Mouse (Mus musculus): Measurements from ENCODE around the gene App. TPM values are rescaled to one million over a fixed set of nuclear protein-coding genes. Genes with fewer than 3 reads are reported as not detected.

The App gene
- polyA plus RNA-seq, 1 experiment from 2014 or later: 225 TPM

- H3K4me2 ChIP-seq (replicated peaks; ENCODE audit: low read depth, low read length): no peak overlapping the region
- peaks cover 19% of the 10 kb centered on the region for H3K4me1 ChIP-seq (ENCODE audit: control insufficient read depth, insufficient read depth, low read length)
- WGBS: 38% methylated on average over 9 of the region's 9 CpGs
- H3K9me3 ChIP-seq (ENCODE audit: control insufficient read depth, low read length): no peaks in the 10 kb centered on the region
- no peak overlapping the region for H3K27ac ChIP-seq (ENCODE audit: low read depth, low read length)
- no peaks in the 10 kb centered on the region for H3K27me3 ChIP-seq (ENCODE audit: control insufficient read depth, insufficient read depth, low read length)
- no peak overlapping the region for H3K9ac ChIP-seq (ENCODE audit: low read depth, low read length)
- peaks cover 5% of the 10 kb centered on the region; the same call in 1 of the 2 replicates for H3K36me3 ChIP-seq (ENCODE audit: control insufficient read depth, insufficient read depth, low read length)
- ATAC-seq (ENCODE audit: low FRiP score, low TSS enrichment): peak; percentile 68
- no peak overlapping the region for H3K4me3 ChIP-seq (ENCODE audit: low read length)
These were observed 80.9 kb downstream of the App start for GRCm38 (mm10) chr16:85092644-85093091.

- H3K9ac ChIP-seq (ENCODE audit: low read depth, low read length): no peak overlapping the region
- 64% methylated on average over 1 of the region's 1 CpGs for WGBS
- H3K4me3 ChIP-seq (ENCODE audit: low read length): no peak overlapping the region
- no peak overlapping the region for H3K4me2 ChIP-seq (replicated peaks; ENCODE audit: low read depth, low read length)
- peaks cover 5% of the 10 kb centered on the region; the same call in 1 of the 2 replicates for H3K36me3 ChIP-seq (ENCODE audit: control insufficient read depth, insufficient read depth, low read length)
- peaks cover 20% of the 10 kb centered on the region for H3K4me1 ChIP-seq (ENCODE audit: control insufficient read depth, insufficient read depth, low read length)
- ATAC-seq (ENCODE audit: low FRiP score, low TSS enrichment): no peak
- no peak overlapping the region for H3K27ac ChIP-seq (ENCODE audit: low read depth, low read length)
- H3K27me3 ChIP-seq (ENCODE audit: control insufficient read depth, insufficient read depth, low read length): no peaks in the 10 kb centered on the region
- H3K9me3 ChIP-seq (ENCODE audit: control insufficient read depth, low read length): no peaks in the 10 kb centered on the region
These were observed 81.4 kb downstream of the App start for GRCm38 (mm10) chr16:85092183-85092582.

- no peak overlapping the region for H3K9ac ChIP-seq (ENCODE audit: low read depth, low read length)
- no peak for ATAC-seq (ENCODE audit: low FRiP score, low TSS enrichment)
- H3K36me3 ChIP-seq (ENCODE audit: control insufficient read depth, insufficient read depth, low read length): no peaks in the 10 kb centered on the region; the same call in 1 of the 2 replicates
- no peak overlapping the region for H3K4me2 ChIP-seq (replicated peaks; ENCODE audit: low read depth, low read length)
- H3K27me3 ChIP-seq (ENCODE audit: control insufficient read depth, insufficient read depth, low read length): no peaks in the 10 kb centered on the region
- 74% methylated on average over 14 of the region's 14 CpGs for WGBS
- H3K4me3 ChIP-seq (ENCODE audit: low read length): no peak overlapping the region
- H3K27ac ChIP-seq (ENCODE audit: low read depth, low read length): no peak overlapping the region
- peaks cover 26% of the 10 kb centered on the region for H3K4me1 ChIP-seq (ENCODE audit: control insufficient read depth, insufficient read depth, low read length)
- no peaks in the 10 kb centered on the region for H3K9me3 ChIP-seq (ENCODE audit: control insufficient read depth, low read length)
These were observed 82.6 kb downstream of the App start for GRCm38 (mm10) chr16:85090992-85091391.

GRCm38 (mm10) chr16:85088126-85088525, 85.4 kb downstream of the App start:
- no peak for ATAC-seq (ENCODE audit: low FRiP score, low TSS enrichment)
- Histone ChIP-seq H3K36me3 (ENCODE audit: control insufficient read depth, insufficient read depth, low read length) (no peaks in the 10 kb centered on the region; the same call in 1 of the 2 replicates), H3K4me2 (replicated peaks; ENCODE audit: low read depth, low read length) (no peak overlapping the region), H3K9me3 (ENCODE audit: control insufficient read depth, low read length) (no peaks in the 10 kb centered on the region), H3K27ac (ENCODE audit: low read depth, low read length) (no peak overlapping the region), H3K9ac (ENCODE audit: low read depth, low read length) (no peak overlapping the region), H3K27me3 (ENCODE audit: control insufficient read depth, insufficient read depth, low read length) (no peaks in the 10 kb centered on the region), H3K4me3 (ENCODE audit: low read length) (no peak overlapping the region), H3K4me1 (ENCODE audit: control insufficient read depth, insufficient read depth, low read length) (peaks cover 23% of the 10 kb centered on the region)
- WGBS: 45% methylated on average over 10 of the region's 10 CpGs

GRCm38 (mm10) chr16:85086303-85086702, 87.3 kb downstream of the App start:
- Histone ChIP-seq H3K36me3 (ENCODE audit: control insufficient read depth, insufficient read depth, low read length) (peaks cover 12% of the 10 kb centered on the region; the same call in 1 of the 2 replicates), H3K4me1 (ENCODE audit: control insufficient read depth, insufficient read depth, low read length) (peaks cover 19% of the 10 kb centered on the region), H3K27ac (ENCODE audit: low read depth, low read length) (no peak overlapping the region), H3K9me3 (ENCODE audit: control insufficient read depth, low read length) (no peaks in the 10 kb centered on the region), H3K4me2 (replicated peaks; ENCODE audit: low read depth, low read length) (no peak overlapping the region), H3K9ac (ENCODE audit: low read depth, low read length) (no peak overlapping the region), H3K4me3 (ENCODE audit: low read length) (no peak overlapping the region), H3K27me3 (ENCODE audit: control insufficient read depth, insufficient read depth, low read length) (no peaks in the 10 kb centered on the region)
- ATAC-seq (ENCODE audit: low FRiP score, low TSS enrichment): peak; percentile 65
- 77% methylated on average over 14 of the region's 14 CpGs for WGBS

- H3K4me2 ChIP-seq (replicated peaks; ENCODE audit: low read depth, low read length): no peak overlapping the region
- H3K36me3 ChIP-seq (ENCODE audit: control insufficient read depth, insufficient read depth, low read length): peaks cover 16% of the 10 kb centered on the region; the same call in 1 of the 2 replicates
- no peaks in the 10 kb centered on the region for H3K27me3 ChIP-seq (ENCODE audit: control insufficient read depth, insufficient read depth, low read length)
- 73% methylated on average over 6 of the region's 6 CpGs for WGBS
- no peak overlapping the region for H3K27ac ChIP-seq (ENCODE audit: low read depth, low read length)
- peaks cover 19% of the 10 kb centered on the region for H3K4me1 ChIP-seq (ENCODE audit: control insufficient read depth, insufficient read depth, low read length)
- no peaks in the 10 kb centered on the region for H3K9me3 ChIP-seq (ENCODE audit: control insufficient read depth, low read length)
- no peak for ATAC-seq (ENCODE audit: low FRiP score, low TSS enrichment)
- H3K9ac ChIP-seq (ENCODE audit: low read depth, low read length): no peak overlapping the region
- no peak overlapping the region for H3K4me3 ChIP-seq (ENCODE audit: low read length)
These were observed 87.7 kb downstream of the App start for GRCm38 (mm10) chr16:85085902-85086301.

- 83% methylated on average over 1 of the region's 1 CpGs for WGBS
- no peak for ATAC-seq (ENCODE audit: low FRiP score, low TSS enrichment)
These were observed 89.4 kb downstream of the App start for GRCm38 (mm10) chr16:85084152-85084551.

GRCm38 (mm10) chr16:85075330-85075729, 98.2 kb downstream of the App start:
- Histone ChIP-seq H3K36me3 (ENCODE audit: control insufficient read depth, insufficient read depth, low read length) (peaks cover 62% of the 10 kb centered on the region), H3K9ac (ENCODE audit: low read depth, low read length) (no peak overlapping the region), H3K4me2 (replicated peaks; ENCODE audit: low read depth, low read length) (no peak overlapping the region), H3K4me3 (ENCODE audit: low read length) (no peak overlapping the region), H3K27ac (ENCODE audit: low read depth, low read length) (no peak overlapping the region), H3K9me3 (ENCODE audit: control insufficient read depth, low read length) (no peaks in the 10 kb centered on the region), H3K4me1 (ENCODE audit: control insufficient read depth, insufficient read depth, low read length) (no peaks in the 10 kb centered on the region), H3K27me3 (ENCODE audit: control insufficient read depth, insufficient read depth, low read length) (no peaks in the 10 kb centered on the region)
- ATAC-seq (ENCODE audit: low FRiP score, low TSS enrichment): no peak
- WGBS: 70% methylated on average over 2 of the region's 2 CpGs

More at GRCm38 (mm10) chr16:85084152-85084551, 89.4 kb downstream of the App start:
- no peaks in the 10 kb centered on the region for H3K9me3 ChIP-seq (ENCODE audit: control insufficient read depth, low read length)
- H3K9ac ChIP-seq (ENCODE audit: low read depth, low read length): no peak overlapping the region
- H3K36me3 ChIP-seq (ENCODE audit: control insufficient read depth, insufficient read depth, low read length): peaks cover 28% of the 10 kb centered on the region; the same call in 1 of the 2 replicates
- no peak overlapping the region for H3K4me3 ChIP-seq (ENCODE audit: low read length)
- no peak overlapping the region for H3K4me2 ChIP-seq (replicated peaks; ENCODE audit: low read depth, low read length)
- peaks cover 19% of the 10 kb centered on the region for H3K4me1 ChIP-seq (ENCODE audit: control insufficient read depth, insufficient read depth, low read length)
- H3K27me3 ChIP-seq (ENCODE audit: control insufficient read depth, insufficient read depth, low read length): no peaks in the 10 kb centered on the region
- H3K27ac ChIP-seq (ENCODE audit: low read depth, low read length): no peak overlapping the region

GRCm38 (mm10) chr16:85074889-85075288, 98.7 kb downstream of the App start:
- 81% methylated on average over 6 of the region's 6 CpGs for WGBS
- H3K4me3 ChIP-seq (ENCODE audit: low read length): no peak overlapping the region
- no peaks in the 10 kb centered on the region for H3K27me3 ChIP-seq (ENCODE audit: control insufficient read depth, insufficient read depth, low read length)
- no peaks in the 10 kb centered on the region for H3K4me1 ChIP-seq (ENCODE audit: control insufficient read depth, insufficient read depth, low read length)
- no peaks in the 10 kb centered on the region for H3K9me3 ChIP-seq (ENCODE audit: control insufficient read depth, low read length)
- no peak overlapping the region for H3K27ac ChIP-seq (ENCODE audit: low read depth, low read length)
- H3K9ac ChIP-seq (ENCODE audit: low read depth, low read length): no peak overlapping the region
- peaks cover 58% of the 10 kb centered on the region for H3K36me3 ChIP-seq (ENCODE audit: control insufficient read depth, insufficient read depth, low read length)
- no peak for ATAC-seq (ENCODE audit: low FRiP score, low TSS enrichment)
- H3K4me2 ChIP-seq (replicated peaks; ENCODE audit: low read depth, low read length): no peak overlapping the region
